Mouse (Mus musculus) hindbrain, embryonic 12.5 days (tissue): ENCODE results near the gene Clcn1. TPM values are rescaled to one million over a fixed set of nuclear protein-coding genes. Genes with fewer than 3 reads are reported as not detected.
A peak's percentile ranks its signal among the peaks of the same experiment; 100 is the strongest.

Experiments used
- ATAC-seq: fragments of 200-750 bp; cut with Nextera tagmentation; 2 replicates; pipeline ENCODE4 v1.8.0; 2017; ENCODE audit warnings: moderate TSS enrichment; ENCODE audit not compliant: low FRiP score
- H3K27ac ChIP-seq: fragments of 300-500 bp; sonication (generic); 2 replicates; pipeline ENCODE4 v1.5.1; 2016; ENCODE audit warnings: mild to moderate bottlenecking
- H3K27me3 ChIP-seq: fragments of 300-500 bp; sonication (generic); 2 replicates; pipeline ENCODE4 v1.6.1; 2016; ENCODE audit warnings: mild to moderate bottlenecking
- H3K36me3 ChIP-seq: fragments of 300-500 bp; sonication (generic); 2 replicates; pipeline ENCODE4 v1.6.1; 2016; ENCODE audit warnings: mild to moderate bottlenecking
- H3K4me1 ChIP-seq: fragments of 300-500 bp; sonication (generic); 2 replicates; pipeline ENCODE4 v1.6.1; 2016
- H3K4me2 ChIP-seq: fragments of 300-500 bp; sonication (generic); replicated peaks from 2 replicates; pipeline ENCODE4 v1.6.1; 2016; ENCODE audit warnings: mild to moderate bottlenecking
- H3K4me3 ChIP-seq: fragments of 300-500 bp; sonication (generic); 2 replicates; pipeline ENCODE4 v1.5.1; 2016; ENCODE audit warnings: mild to moderate bottlenecking
- H3K9ac ChIP-seq: fragments of 300-500 bp; sonication (generic); 2 replicates; pipeline ENCODE4 v1.6.1; 2016; ENCODE audit warnings: mild to moderate bottlenecking, moderate library complexity
- H3K9me3 ChIP-seq: fragments of 300-500 bp; sonication (generic); replicated peaks from 2 replicates; pipeline ENCODE4 v1.6.1; 2016; ENCODE audit warnings: mild to moderate bottlenecking
- WGBS: fragments of 180-500 bp; shearing (Covaris S2); methylation state at CpG from one replicate; pipeline ENCODE4 v1.1.7; 2016; 5-methylcytosine and 5-hydroxymethylcytosine counted together
- polyA plus RNA-seq: library from polyadenylated mRNA; unstranded; fragments of >200 nt; fragmentation: Nextera tagmentation; extraction: Ambion mirVana; gene quantifications from 2 replicates; pipeline ENCODE4 v1.2.1, GENCODE M21; 2016

Clcn1 gene
- polyA plus RNA-seq, 1 experiment from 2014 or later = 1.7 TPM

DNA sequence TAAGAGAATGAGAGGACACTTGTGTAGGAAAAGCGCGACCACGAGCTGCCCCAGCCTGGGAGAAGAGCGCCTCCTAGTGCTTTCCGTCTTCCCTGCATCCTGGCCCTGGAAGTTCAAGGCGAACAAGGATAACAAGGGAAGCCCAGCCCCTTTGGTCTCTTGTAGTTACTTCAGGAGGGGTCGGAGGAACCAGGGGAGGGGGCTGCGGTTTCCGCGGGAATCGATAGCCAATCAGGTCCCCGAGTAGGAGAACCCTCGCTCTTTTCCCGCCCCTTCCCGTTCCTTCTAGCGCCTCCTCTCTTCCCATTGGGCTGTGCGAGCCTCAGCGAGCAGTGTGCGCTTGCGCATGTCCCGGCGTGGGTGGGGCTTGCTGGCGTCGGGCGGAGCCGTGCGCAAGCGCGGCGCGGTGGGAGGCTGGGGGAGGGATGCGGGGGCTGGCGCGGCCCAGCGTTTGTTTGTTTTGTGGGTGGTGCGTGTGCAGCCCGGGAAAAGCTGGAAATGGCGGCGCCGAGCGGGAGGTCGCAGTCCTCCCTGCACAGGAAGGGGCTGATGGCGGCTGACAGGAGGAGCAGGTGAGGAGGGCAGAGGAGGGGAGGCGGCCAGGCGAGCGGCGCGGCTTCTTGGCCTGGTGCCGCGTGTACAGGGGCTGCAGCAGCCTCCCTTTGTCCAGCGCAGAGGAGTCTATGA, 21.7 kb upstream of the Clcn1 start, which contains the start of gene Casp2:
TSS of gene Casp2 (plus strand) at position 360 of the 687 bp plus-strand sequence.
- ATAC-seq = peak; percentile 100
- under 1% methylated on average over 51 of the region's 51 CpGs for WGBS
- Histone ChIP-seq H3K27me3 (no peaks in the 10 kb centered on the region; the same call in 1 of the 2 replicates), H3K36me3 (peaks cover 25% of the 10 kb centered on the region), H3K4me3 (peak within 1 kb of the TSS; percentile 66), H3K9ac (peak within 1 kb of the TSS; percentile 89), H3K4me2 (peak within 1 kb of the TSS; percentile 82), H3K27ac (peak within 1 kb of the TSS; percentile 91), H3K9me3 (no peaks in the 10 kb centered on the region), H3K4me1 (peaks cover 7% of the 10 kb centered on the region)

- Histone ChIP-seq H3K27ac (peak overlapping the region; percentile 91), H3K27me3 (no peaks in the 10 kb centered on the region; the same call in 1 of the 2 replicates), H3K4me1 (peaks cover 7% of the 10 kb centered on the region), H3K9ac (peak overlapping the region; percentile 89), H3K4me3 (peak overlapping the region; percentile 66), H3K4me2 (peak overlapping the region; percentile 82), H3K9me3 (no peaks in the 10 kb centered on the region), H3K36me3 (peaks cover 33% of the 10 kb centered on the region)
- ATAC-seq = no peak
- under 1% methylated on average over 21 of the region's 21 CpGs for WGBS
Measured at GRCm38 (mm10) chr6:42265391-42266330, 20.8 kb upstream of the Clcn1 start.

GRCm38 (mm10) chr6:42270817-42271216, 15.7 kb upstream of the Clcn1 start:
- Histone ChIP-seq H3K27ac (no peak overlapping the region), H3K4me1 (peaks cover 7% of the 10 kb centered on the region), H3K9me3 (no peaks in the 10 kb centered on the region), H3K4me2 (no peak overlapping the region), H3K27me3 (no peaks in the 10 kb centered on the region), H3K9ac (no peak overlapping the region), H3K36me3 (peaks cover 74% of the 10 kb centered on the region), H3K4me3 (no peak overlapping the region)
- ATAC-seq = no peak

DNA sequence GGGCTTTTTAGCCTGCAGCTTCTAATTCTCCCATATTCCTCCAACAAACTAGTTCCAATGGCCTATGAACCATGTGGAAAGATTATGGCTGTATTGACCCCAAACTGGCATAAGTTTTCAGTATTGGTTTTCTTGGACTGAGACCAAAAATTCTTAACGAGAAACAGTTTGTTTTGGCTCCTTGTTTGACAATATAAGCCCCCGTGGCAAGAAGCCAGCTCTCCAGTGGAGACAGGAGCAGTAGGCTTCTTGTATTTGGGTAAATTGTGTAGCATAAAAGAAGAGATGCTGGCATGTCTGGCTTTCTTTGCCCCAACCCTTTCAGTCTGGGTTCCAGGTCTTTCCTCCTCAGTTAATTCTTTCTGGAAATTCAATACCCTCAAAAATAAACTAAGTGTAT, 10.3 kb upstream of the Clcn1 start:
- no peaks in the 10 kb centered on the region for H3K9me3 ChIP-seq
- H3K27ac ChIP-seq = no peak overlapping the region
- peaks cover 86% of the 10 kb centered on the region for H3K36me3 ChIP-seq
- no peaks in the 10 kb centered on the region for H3K27me3 ChIP-seq
- H3K9ac ChIP-seq = no peak overlapping the region
- 83% methylated on average over 2 of the region's 2 CpGs for WGBS
- H3K4me3 ChIP-seq = no peak overlapping the region
- no peaks in the 10 kb centered on the region for H3K4me1 ChIP-seq
- H3K4me2 ChIP-seq = no peak overlapping the region
- ATAC-seq = no peak

- Histone ChIP-seq H3K36me3 (peaks cover 62% of the 10 kb centered on the region), H3K4me1 (no peaks in the 10 kb centered on the region), H3K27ac (no peak overlapping the region), H3K4me2 (no peak overlapping the region), H3K9ac (no peak overlapping the region), H3K4me3 (no peak overlapping the region), H3K27me3 (no peaks in the 10 kb centered on the region), H3K9me3 (no peaks in the 10 kb centered on the region)
- ATAC-seq = no peak
- WGBS = 90% methylated on average over 5 of the region's 5 CpGs
Measured at GRCm38 (mm10) chr6:42282865-42283528, 3.5 kb upstream of the Clcn1 start.

DNA sequence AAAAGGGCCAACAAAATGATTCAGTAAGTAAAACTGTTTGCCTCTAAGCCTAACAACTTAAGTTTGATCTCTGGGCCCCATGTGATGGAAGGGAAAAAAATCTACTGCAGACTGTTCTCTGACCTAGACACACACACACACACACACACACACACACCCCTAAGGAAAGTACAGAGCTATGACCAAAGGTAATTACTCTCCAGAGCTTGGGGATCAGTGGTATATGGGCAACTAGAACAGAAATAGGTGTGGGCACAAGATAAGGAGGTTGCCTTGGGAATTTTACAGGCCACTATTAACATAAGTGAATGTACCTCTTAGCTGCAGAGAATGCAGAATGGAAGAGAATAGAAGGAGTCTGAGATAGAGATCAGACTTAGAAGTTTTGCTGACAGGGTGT, 1.1 kb downstream of the Clcn1 start:
- Histone ChIP-seq H3K4me1 (no peaks in the 10 kb centered on the region), H3K9ac (no peak overlapping the region), H3K4me2 (no peak overlapping the region), H3K4me3 (no peak overlapping the region), H3K36me3 (peaks cover 45% of the 10 kb centered on the region), H3K27ac (no peak overlapping the region), H3K27me3 (no peaks in the 10 kb centered on the region), H3K9me3 (no peaks in the 10 kb centered on the region)
- ATAC-seq = no peak

DNA sequence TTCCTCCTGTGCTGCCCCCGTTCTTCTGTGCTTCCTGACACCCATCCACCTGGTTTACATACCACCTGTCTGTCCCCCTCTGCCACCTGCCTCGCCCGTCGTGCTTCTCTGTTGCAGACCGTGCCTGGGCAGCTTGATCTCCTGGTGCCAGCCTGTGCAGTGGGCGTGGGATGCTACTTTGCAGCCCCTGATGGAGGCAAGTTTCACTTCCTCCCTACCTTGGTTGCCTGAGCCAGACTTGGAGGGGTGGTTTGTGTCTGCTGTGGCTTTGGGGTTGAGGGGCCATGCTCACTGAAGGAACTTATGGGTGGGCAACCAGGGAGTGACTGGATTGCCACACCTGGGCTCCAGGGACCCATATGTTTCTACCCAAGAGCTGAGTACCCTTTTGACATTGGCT, 6.8 kb downstream of the Clcn1 start:
- Histone ChIP-seq H3K9me3 (no peaks in the 10 kb centered on the region), H3K4me3 (no peak overlapping the region), H3K27me3 (no peaks in the 10 kb centered on the region), H3K4me2 (no peak overlapping the region), H3K27ac (no peak overlapping the region), H3K9ac (no peak overlapping the region), H3K36me3 (peaks cover 49% of the 10 kb centered on the region), H3K4me1 (no peaks in the 10 kb centered on the region)
- 93% methylated on average over 6 of the region's 6 CpGs for whole genome bisulfite sequencing
- no peak for ATAC-seq

GRCm38 (mm10) chr6:42295549-42296094, 9.1 kb downstream of the Clcn1 start:
- H3K4me1 ChIP-seq = no peaks in the 10 kb centered on the region
- no peak for ATAC-seq
- no peak overlapping the region for H3K9ac ChIP-seq
- no peak overlapping the region for H3K4me3 ChIP-seq
- 86% methylated on average over 3 of the region's 3 CpGs for WGBS
- H3K27me3 ChIP-seq = no peaks in the 10 kb centered on the region
- H3K27ac ChIP-seq = no peak overlapping the region
- H3K4me2 ChIP-seq = no peak overlapping the region
- peaks cover 64% of the 10 kb centered on the region for H3K36me3 ChIP-seq
- no peaks in the 10 kb centered on the region for H3K9me3 ChIP-seq

GRCm38 (mm10) chr6:42299362-42299761, 12.9 kb downstream of the Clcn1 start:
- H3K36me3 ChIP-seq = peaks cover 42% of the 10 kb centered on the region
- WGBS = 91% methylated on average over 5 of the region's 5 CpGs

DNA sequence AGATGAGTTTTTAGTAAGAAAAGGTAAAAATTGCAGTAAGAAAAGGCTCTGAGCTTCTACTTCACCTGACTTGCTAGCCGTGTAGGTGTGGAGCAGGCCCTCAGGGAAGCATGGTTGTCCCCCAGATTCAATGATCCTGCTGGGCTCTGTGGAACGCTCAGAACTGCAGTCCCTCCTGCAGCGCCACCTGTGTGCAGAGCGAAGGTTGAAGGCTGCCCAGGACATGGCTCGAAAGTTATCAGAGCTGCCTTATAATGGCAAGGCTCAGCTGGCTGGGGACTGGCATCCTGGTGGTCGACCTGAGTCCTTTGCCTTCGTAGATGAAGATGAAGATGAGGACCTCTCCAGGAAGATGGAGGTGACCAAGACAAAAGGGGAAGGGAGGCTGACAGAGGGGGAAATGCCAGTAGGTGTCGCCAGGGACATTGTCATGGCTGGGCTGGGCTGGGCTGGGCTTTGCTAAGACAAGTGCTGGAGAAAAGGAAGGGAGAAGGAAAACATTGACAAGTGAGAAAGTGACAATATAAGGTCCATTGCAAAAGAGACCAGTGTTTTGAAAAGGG, 23.4 kb downstream of the Clcn1 start:
- no peak overlapping the region for H3K4me3 ChIP-seq
- H3K36me3 ChIP-seq = peaks cover 72% of the 10 kb centered on the region
- H3K4me2 ChIP-seq = no peak overlapping the region
- 47% methylated on average over 8 of the region's 8 CpGs for WGBS
- H3K27me3 ChIP-seq = no peaks in the 10 kb centered on the region
- no peaks in the 10 kb centered on the region for H3K4me1 ChIP-seq
- H3K27ac ChIP-seq = no peak overlapping the region
- no peaks in the 10 kb centered on the region for H3K9me3 ChIP-seq
- peak; percentile 22; the same call in 1 of the 2 replicates for ATAC-seq
- no peak overlapping the region for H3K9ac ChIP-seq

More at GRCm38 (mm10) chr6:42299362-42299761, 12.9 kb downstream of the Clcn1 start:
- Histone ChIP-seq H3K27me3 (no peaks in the 10 kb centered on the region), H3K4me3 (no peak overlapping the region), H3K4me2 (no peak overlapping the region), H3K9ac (no peak overlapping the region), H3K27ac (no peak overlapping the region), H3K9me3 (no peaks in the 10 kb centered on the region), H3K4me1 (no peaks in the 10 kb centered on the region)
- ATAC-seq = no peak

DNA sequence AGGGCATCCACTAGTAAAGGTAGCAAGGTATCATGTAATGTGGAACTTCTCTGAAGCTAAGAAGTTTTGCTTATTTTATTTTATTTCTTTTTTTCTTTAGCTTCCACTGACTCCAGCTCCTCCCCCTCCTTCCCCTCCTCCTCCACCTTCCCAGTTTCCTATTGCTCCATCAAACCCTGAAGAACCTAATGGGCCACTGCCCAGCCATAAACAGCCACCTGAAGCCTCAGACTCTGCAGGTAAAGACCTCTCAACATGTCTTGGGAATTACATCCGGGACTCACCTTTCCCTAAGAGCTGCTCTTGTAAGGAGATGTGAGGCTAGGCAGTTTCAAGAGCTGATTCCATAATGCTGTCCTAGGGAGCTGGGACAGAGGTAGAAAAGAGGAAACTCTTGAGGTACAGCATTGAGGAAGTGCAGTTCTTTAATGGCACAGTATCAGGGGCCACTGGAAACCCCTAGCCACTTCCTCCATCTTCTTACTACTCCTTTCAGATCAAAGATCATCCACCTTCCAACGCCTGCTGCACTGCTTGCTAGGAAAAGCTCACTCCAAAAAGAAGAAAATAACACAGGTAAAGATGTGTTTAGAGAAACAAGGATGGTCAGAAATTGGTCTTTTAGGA, 24.1 kb downstream of the Clcn1 start:
- WGBS = 89% methylated on average over 2 of the region's 2 CpGs
- Histone ChIP-seq H3K27ac (no peak overlapping the region), H3K4me2 (no peak overlapping the region), H3K4me3 (no peak overlapping the region), H3K27me3 (no peaks in the 10 kb centered on the region), H3K9ac (no peak overlapping the region), H3K9me3 (no peaks in the 10 kb centered on the region), H3K4me1 (no peaks in the 10 kb centered on the region), H3K36me3 (peaks cover 75% of the 10 kb centered on the region)
- ATAC-seq = no peak
